Mouse (Mus musculus) lung, embryonic 15.5 days (tissue): ENCODE data around the gene Cfap36. TPM values are rescaled to one million over a fixed set of nuclear protein-coding genes. Genes with fewer than 3 reads are reported as not detected.

ENCODE experiments used
- ATAC-seq: fragments of 200-750 bp; cut with Nextera tagmentation; 2 replicates; pipeline ENCODE4 v1.8.0; 2017; ENCODE audit warnings: moderate number of reproducible peaks, borderline replicate concordance; ENCODE audit not compliant: low FRiP score, low TSS enrichment; ENCODE audit errors: extremely low read depth
- H3K27ac ChIP-seq: fragments of 300-500 bp; sonication (generic); 2 replicates; pipeline ENCODE4 v1.5.1; 2015; ENCODE audit warnings: moderate library complexity, mild to moderate bottlenecking, inconsistent platforms
- H3K27me3 ChIP-seq: fragments of 300-500 bp; sonication (generic); 2 replicates; pipeline ENCODE4 v1.6.1; 2015; ENCODE audit warnings: inconsistent platforms
- H3K36me3 ChIP-seq: fragments of 300-500 bp; sonication (generic); 2 replicates; pipeline ENCODE4 v1.6.1; 2015; ENCODE audit warnings: inconsistent platforms
- H3K4me1 ChIP-seq: fragments of 300-500 bp; sonication (generic); 2 replicates; pipeline ENCODE4 v1.6.1; 2015; ENCODE audit warnings: inconsistent platforms
- H3K4me2 ChIP-seq: fragments of 300-500 bp; sonication (generic); 2 replicates; pipeline ENCODE4 v1.6.1; 2015; ENCODE audit warnings: inconsistent platforms, mild to moderate bottlenecking, moderate library complexity
- H3K4me3 ChIP-seq: fragments of 300-500 bp; sonication (generic); 2 replicates; pipeline ENCODE4 v1.5.1; 2015; ENCODE audit warnings: mild to moderate bottlenecking, inconsistent platforms
- H3K9ac ChIP-seq: fragments of 300-500 bp; sonication (generic); 2 replicates; pipeline ENCODE4 v1.6.1; 2015; ENCODE audit warnings: inconsistent platforms
- H3K9me3 ChIP-seq: fragments of 300-500 bp; sonication (generic); 2 replicates; pipeline ENCODE4 v1.6.1; 2016; ENCODE audit warnings: inconsistent platforms
- WGBS: fragments of 180-500 bp; shearing (Covaris S2); methylation state at CpG from one replicate; pipeline ENCODE4 v1.1.7; 2015; 5-methylcytosine and 5-hydroxymethylcytosine counted together
- polyA plus RNA-seq: library from polyadenylated mRNA; unstranded; fragments of >200 nt; fragmentation: Nextera tagmentation; extraction: Ambion mirVana; gene quantifications from 2 replicates; pipeline ENCODE4 v1.2.1, GENCODE M21; 2015

The Cfap36 gene
- polyA plus RNA-seq, 1 experiment from 2014 or later, result 60.1 TPM

DNA sequence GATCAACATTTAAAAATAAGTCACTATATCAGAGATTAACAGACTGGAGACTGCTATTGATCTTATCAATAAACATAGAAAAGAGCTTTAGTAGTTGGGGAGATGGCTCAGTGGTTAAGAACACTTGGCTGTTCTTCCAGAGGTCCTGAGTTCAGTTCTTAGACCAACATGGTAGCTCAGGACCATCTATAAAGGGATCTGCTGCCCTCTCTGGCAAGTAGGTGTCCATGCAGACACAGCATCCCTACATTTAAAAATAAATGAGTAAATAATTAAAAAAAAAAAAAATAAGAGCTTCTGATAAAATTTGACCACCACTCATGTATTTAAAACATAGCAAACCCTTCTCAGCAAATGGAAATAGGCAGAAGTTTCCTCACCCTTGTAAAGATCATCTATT is 9.2 kb downstream of the Cfap36 start:
- no peak overlapping the region for H3K4me3 ChIP-seq
- H3K27me3 ChIP-seq, result no peaks in the 10 kb centered on the region
- H3K4me2 ChIP-seq, result no peak overlapping the region
- no peak for ATAC-seq
- no peak overlapping the region for H3K27ac ChIP-seq
- H3K36me3 ChIP-seq, result peaks cover 16% of the 10 kb centered on the region; the same call in 1 of the 2 replicates
- H3K4me1 ChIP-seq, result no peaks in the 10 kb centered on the region
- H3K9ac ChIP-seq, result no peak overlapping the region
- H3K9me3 ChIP-seq, result no peaks in the 10 kb centered on the region

DNA sequence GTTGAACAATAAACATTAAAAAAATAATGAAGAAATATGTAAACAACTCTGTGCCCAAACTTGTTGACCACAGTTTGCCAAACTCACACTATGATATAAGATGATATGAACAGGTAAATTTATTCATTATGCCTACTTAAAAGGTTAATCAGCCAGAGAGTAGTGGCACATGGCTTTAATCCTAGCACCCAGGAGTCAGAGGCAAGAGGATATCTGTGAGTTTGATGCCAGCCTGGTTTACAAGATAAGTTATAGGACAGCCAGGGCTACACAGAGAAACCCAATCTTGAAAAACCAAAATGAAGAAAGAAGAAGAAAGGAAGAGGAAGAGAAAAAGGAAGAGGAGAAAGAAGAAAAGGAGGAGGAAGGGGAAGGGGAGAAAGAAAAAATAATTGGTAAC is 9.8 kb downstream of the Cfap36 start:
- Histone ChIP-seq H3K36me3 (peaks cover 15% of the 10 kb centered on the region; the same call in 1 of the 2 replicates), H3K27me3 (no peaks in the 10 kb centered on the region), H3K27ac (no peak overlapping the region), H3K4me2 (no peak overlapping the region), H3K4me1 (no peaks in the 10 kb centered on the region), H3K9ac (no peak overlapping the region), H3K9me3 (no peaks in the 10 kb centered on the region), H3K4me3 (no peak overlapping the region)
- no peak for ATAC-seq

DNA sequence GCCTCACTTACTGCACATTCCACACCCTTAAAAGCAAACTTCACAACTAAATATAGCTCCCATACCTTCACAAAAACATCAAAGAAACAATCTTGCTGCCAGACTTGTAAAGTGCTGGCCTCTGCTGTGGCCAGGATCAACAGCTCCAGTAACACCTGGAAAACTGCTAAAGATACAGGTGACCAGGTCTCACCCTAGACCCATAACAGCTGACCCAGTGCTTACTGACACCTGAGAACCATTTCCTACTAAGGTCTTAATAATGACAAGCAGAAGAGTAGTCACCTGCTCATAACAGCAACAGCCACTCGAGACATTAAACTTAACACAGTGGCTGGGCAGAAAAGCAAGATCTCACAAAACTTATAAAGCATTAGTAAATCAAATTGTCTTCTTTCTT is 13.6 kb downstream of the Cfap36 start:
- no peak overlapping the region for H3K27ac ChIP-seq
- H3K27me3 ChIP-seq, result no peaks in the 10 kb centered on the region
- no peaks in the 10 kb centered on the region for H3K9me3 ChIP-seq
- H3K9ac ChIP-seq, result no peak overlapping the region
- ATAC-seq, result no peak
- H3K4me3 ChIP-seq, result no peak overlapping the region
- 73% methylated on average over 1 of the region's 1 CpGs for WGBS
- peaks cover 16% of the 10 kb centered on the region for H3K36me3 ChIP-seq
- H3K4me2 ChIP-seq, result no peak overlapping the region
- no peaks in the 10 kb centered on the region for H3K4me1 ChIP-seq

DNA sequence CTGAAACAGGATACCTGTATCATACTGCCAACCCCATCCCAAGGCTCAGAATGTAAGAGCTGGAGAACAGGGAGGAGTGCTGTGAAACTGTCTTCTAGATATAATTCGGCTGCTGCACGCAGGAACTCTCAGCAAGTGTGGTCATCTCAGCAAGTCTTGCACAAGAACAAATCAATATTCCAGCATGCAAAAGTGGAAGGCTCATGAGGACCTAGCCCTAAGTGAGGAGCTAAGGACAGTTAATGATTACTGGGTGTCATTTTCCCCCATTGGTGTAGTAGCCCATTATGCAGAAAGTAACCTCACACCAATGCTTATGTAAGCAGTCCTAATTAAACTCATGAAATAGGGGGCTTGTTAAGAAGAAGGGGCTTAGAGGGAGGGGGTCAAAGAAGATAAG is 18.3 kb downstream of the Cfap36 start:
- no peak overlapping the region for H3K4me2 ChIP-seq
- no peaks in the 10 kb centered on the region for H3K4me1 ChIP-seq
- H3K27ac ChIP-seq, result no peak overlapping the region
- no peaks in the 10 kb centered on the region for H3K9me3 ChIP-seq
- H3K36me3 ChIP-seq, result peaks cover 40% of the 10 kb centered on the region
- no peak overlapping the region for H3K9ac ChIP-seq
- H3K4me3 ChIP-seq, result no peak overlapping the region
- H3K27me3 ChIP-seq, result no peaks in the 10 kb centered on the region
- no peak for ATAC-seq
- 83% methylated on average over 2 of the region's 2 CpGs for WGBS

DNA sequence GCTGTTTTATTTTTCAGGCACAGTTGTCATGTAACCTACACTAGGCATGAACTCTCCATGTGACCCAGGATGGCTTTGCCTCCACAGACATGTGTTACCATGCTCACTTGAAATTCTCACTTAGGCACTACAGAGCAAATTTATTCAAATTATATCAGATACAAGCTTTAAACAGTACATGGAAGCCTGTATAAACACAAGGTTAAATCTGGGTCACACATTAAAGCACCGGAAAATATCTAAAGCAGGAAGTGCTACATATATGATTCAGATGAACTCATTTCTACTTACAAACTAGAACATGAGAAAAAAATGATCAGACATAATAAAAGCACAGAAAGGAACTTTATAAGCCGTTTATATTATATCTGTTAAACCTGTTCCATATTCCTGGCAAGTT is 22.5 kb downstream of the Cfap36 start:
- Histone ChIP-seq H3K27ac (no peak overlapping the region), H3K4me3 (no peak overlapping the region), H3K9ac (no peak overlapping the region), H3K36me3 (peaks cover 70% of the 10 kb centered on the region), H3K4me2 (no peak overlapping the region), H3K27me3 (no peaks in the 10 kb centered on the region), H3K9me3 (no peaks in the 10 kb centered on the region), H3K4me1 (no peaks in the 10 kb centered on the region)
- no peak for ATAC-seq
- WGBS, result 78% methylated on average over 2 of the region's 2 CpGs

DNA sequence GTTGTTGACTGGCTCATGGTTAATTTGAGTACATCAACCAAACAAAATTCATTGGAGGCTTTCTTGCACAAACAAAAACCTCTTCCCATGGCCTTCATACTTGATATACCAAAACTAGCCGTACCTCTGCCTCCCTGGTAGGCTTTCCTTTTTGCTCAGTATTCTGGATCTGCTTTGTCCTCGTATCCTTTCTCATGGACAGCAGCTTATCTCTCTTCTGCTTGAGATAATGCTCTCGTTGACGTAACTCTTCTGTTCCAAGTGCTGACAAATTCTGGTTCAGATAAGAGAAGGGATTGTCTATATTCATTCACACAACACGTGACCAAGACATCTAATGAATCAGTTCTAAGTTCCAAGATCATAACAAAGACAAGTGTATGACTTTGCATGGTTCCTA is 24.9 kb downstream of the Cfap36 start:
- no peaks in the 10 kb centered on the region for H3K4me1 ChIP-seq
- WGBS, result 66% methylated on average over 5 of the region's 5 CpGs
- H3K4me3 ChIP-seq, result no peak overlapping the region
- no peak overlapping the region for H3K4me2 ChIP-seq
- peaks cover 61% of the 10 kb centered on the region for H3K36me3 ChIP-seq
- no peak for ATAC-seq
- no peaks in the 10 kb centered on the region for H3K9me3 ChIP-seq
- H3K9ac ChIP-seq, result no peak overlapping the region
- no peaks in the 10 kb centered on the region for H3K27me3 ChIP-seq
- H3K27ac ChIP-seq, result no peak overlapping the region

DNA sequence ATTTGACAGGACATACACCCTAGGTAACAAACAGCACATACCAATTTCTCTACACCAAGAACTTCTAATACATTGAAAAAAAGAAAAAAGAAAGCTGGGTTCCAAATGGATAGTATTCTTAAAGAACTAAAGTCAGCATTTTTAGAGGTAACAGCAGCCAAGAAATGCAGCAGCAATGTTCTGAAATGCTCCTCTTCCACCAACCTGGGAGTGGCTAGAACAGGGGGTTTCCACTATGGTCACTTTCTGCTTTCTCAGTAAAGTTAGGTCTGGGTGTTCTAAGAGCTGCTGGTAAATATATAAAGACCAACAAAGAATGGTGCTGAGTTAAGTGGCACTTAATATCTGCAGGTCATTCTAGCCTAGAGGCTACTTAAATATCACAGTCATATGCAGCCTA is 28.2 kb downstream of the Cfap36 start:
- H3K27me3 ChIP-seq, result no peaks in the 10 kb centered on the region
- no peak overlapping the region for H3K4me3 ChIP-seq
- no peaks in the 10 kb centered on the region for H3K9me3 ChIP-seq
- no peak overlapping the region for H3K9ac ChIP-seq
- no peak overlapping the region for H3K4me2 ChIP-seq
- no peak overlapping the region for H3K27ac ChIP-seq
- no peak for ATAC-seq
- H3K36me3 ChIP-seq, result peaks cover 74% of the 10 kb centered on the region
- no peaks in the 10 kb centered on the region for H3K4me1 ChIP-seq

DNA sequence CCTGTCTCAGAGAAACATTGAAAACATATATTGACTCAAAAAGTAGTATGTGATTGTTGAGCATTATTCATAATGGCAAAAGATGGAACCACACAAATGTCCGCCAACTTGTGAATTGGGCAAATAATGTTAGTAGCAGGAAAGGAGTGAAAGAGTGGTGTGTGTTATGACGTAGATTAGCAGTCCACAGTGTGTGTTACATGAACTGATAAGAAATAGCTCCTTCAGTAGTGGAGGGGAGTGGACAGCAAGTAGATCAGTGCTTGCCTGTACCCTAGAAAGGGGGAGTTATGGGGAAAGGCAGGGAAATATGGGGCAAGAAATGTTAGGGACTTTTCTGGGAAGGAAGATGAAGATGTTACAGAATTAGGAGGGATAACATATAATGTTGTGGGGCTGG is 31.0 kb downstream of the Cfap36 start:
- H3K36me3 ChIP-seq, result peaks cover 65% of the 10 kb centered on the region
- 79% methylated on average over 2 of the region's 2 CpGs for WGBS

DNA sequence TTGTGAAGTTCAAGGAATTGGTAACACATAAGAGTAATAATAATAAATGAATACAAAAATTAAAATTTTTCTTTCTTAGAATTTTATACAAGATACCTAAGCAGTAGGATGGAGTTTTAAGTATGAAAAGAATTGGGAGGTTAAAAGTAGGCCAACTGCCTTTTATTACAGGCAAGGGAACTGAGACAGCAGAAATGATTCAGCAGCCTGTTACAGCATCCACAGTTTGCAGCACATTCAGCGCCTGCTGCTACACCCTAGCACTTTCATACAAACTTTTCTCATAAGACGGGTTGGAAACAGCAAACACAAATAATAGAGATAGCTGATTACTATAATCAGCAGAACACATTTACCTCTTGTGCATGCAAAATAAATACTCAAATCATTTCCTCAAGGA is 37.4 kb downstream of the Cfap36 start:
- H3K9ac ChIP-seq, result no peak overlapping the region
- 87% methylated on average over 2 of the region's 2 CpGs for WGBS
- peaks cover 33% of the 10 kb centered on the region for H3K36me3 ChIP-seq
- H3K4me1 ChIP-seq, result no peaks in the 10 kb centered on the region
- H3K27me3 ChIP-seq, result no peaks in the 10 kb centered on the region
- no peak overlapping the region for H3K4me3 ChIP-seq
- H3K27ac ChIP-seq, result no peak overlapping the region
- H3K9me3 ChIP-seq, result no peaks in the 10 kb centered on the region
- ATAC-seq, result no peak
- H3K4me2 ChIP-seq, result no peak overlapping the region

More for the DNA sequence above, 31.0 kb downstream of the Cfap36 start:
- ATAC-seq, result no peak
- H3K9me3 ChIP-seq, result no peaks in the 10 kb centered on the region
- H3K27ac ChIP-seq, result no peak overlapping the region
- no peaks in the 10 kb centered on the region for H3K4me1 ChIP-seq
- H3K9ac ChIP-seq, result no peak overlapping the region
- H3K4me2 ChIP-seq, result no peak overlapping the region
- no peak overlapping the region for H3K4me3 ChIP-seq
- H3K27me3 ChIP-seq, result no peaks in the 10 kb centered on the region

DNA sequence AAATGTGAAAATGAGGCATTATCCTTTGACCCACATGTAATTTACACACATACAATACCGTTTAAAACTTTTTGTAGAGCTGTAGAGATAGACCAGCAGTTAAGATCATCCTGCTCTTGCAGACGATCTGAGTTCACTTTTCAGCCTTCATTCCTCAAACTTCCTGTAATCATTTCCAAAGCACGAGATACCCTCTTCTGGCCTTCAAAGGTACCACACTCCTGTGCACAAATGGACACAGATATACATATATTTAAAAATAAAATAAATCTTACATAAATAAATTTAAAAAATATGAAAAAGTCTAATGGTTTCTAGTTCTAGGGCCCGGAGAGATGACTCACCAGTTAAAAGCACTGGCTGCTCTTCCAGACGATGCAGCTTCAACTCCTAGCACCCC is 43.6 kb downstream of the Cfap36 start:
- no peaks in the 10 kb centered on the region for H3K9me3 ChIP-seq
- H3K4me1 ChIP-seq, result no peaks in the 10 kb centered on the region
- 78% methylated on average over 5 of the region's 5 CpGs for whole genome bisulfite sequencing
- no peaks in the 10 kb centered on the region for H3K27me3 ChIP-seq
- peaks cover 33% of the 10 kb centered on the region for H3K36me3 ChIP-seq
- no peak for ATAC-seq
- H3K9ac ChIP-seq, result no peak overlapping the region
- H3K4me2 ChIP-seq, result no peak overlapping the region
- H3K4me3 ChIP-seq, result no peak overlapping the region
- no peak overlapping the region for H3K27ac ChIP-seq

DNA sequence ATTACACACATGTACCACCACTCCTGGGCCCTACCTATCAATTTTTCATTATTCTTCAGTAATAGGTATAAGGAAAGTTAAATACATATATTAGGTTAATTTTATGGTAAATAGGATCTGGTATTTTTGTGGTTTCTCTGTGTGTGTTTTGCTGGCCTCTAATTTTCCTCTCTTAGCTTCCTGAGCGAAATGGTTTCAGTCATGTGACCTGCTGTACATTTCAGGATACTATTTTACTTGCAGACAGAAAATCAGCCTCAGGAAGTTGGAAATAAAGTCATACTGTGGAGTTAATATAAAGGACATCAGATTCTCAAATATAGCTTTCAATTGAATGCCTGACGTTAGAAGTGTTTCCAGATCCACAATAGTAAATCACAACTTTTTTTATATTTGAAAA is 58.2 kb downstream of the Cfap36 start:
- Histone ChIP-seq H3K36me3 (peaks cover 46% of the 10 kb centered on the region), H3K4me2 (no peak overlapping the region), H3K27me3 (no peaks in the 10 kb centered on the region), H3K9ac (no peak overlapping the region), H3K4me3 (no peak overlapping the region), H3K4me1 (no peaks in the 10 kb centered on the region), H3K27ac (no peak overlapping the region), H3K9me3 (no peaks in the 10 kb centered on the region)
- WGBS, result 83% methylated on average over 2 of the region's 2 CpGs
- ATAC-seq, result no peak

DNA sequence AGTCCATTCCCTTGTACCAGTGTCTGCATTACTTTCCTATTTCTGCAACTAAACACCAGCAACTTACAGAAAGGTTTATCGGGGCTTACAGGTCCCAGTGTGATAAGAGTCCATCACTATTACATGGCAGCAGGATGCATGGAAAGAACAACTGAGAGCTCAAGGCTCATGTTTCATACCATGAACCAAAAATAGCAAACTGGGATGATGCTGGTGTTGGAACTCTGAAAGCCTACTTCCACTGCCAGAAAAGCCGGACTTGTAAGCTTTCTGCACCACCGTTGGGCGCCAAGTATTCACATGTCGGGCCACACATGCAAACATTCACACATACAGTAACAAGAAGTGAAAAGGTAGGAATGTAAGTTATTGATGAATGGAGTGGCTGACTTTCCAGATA is 65.5 kb downstream of the Cfap36 start:
- no peak for ATAC-seq
- Histone ChIP-seq H3K9me3 (no peaks in the 10 kb centered on the region), H3K27ac (no peak overlapping the region), H3K36me3 (peaks cover 34% of the 10 kb centered on the region), H3K9ac (no peak overlapping the region), H3K27me3 (no peaks in the 10 kb centered on the region), H3K4me1 (no peaks in the 10 kb centered on the region), H3K4me2 (no peak overlapping the region), H3K4me3 (no peak overlapping the region)
- 91% methylated on average over 5 of the region's 5 CpGs for WGBS

DNA sequence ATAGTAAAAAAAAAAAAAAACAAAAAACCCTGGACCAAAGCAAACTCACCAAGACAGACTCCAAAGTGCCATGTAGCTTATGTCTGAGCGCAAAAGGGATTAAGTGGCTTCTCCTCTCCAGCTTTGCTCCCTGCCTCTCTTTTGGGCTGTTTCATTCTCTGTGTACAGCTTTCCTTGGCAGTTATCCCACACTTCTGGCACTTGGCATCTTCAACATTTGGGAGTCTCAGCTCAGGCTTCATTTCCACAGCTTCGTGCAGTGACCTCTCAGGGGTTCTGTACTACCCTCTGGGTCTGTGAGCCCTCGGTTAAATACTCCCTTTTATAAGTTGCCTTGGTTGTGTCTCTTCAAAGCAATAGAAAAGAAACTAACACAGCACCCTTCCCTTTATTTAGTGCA is 66.6 kb downstream of the Cfap36 start:
- Histone ChIP-seq H3K36me3 (peaks cover 23% of the 10 kb centered on the region), H3K4me1 (no peaks in the 10 kb centered on the region), H3K27me3 (no peaks in the 10 kb centered on the region), H3K9me3 (no peaks in the 10 kb centered on the region), H3K9ac (no peak overlapping the region), H3K27ac (no peak overlapping the region), H3K4me2 (no peak overlapping the region), H3K4me3 (no peak overlapping the region)
- no peak for ATAC-seq
- 78% methylated on average over 3 of the region's 3 CpGs for WGBS
